Mouse (Mus musculus): ENCODE measurements around the gene Pkdrej. TPM values are rescaled to one million over a fixed set of nuclear protein-coding genes. Genes with fewer than 3 reads are reported as not detected.

Gene Pkdrej
- polyA plus RNA-seq, 1 experiment, result 0.05 TPM

DNA sequence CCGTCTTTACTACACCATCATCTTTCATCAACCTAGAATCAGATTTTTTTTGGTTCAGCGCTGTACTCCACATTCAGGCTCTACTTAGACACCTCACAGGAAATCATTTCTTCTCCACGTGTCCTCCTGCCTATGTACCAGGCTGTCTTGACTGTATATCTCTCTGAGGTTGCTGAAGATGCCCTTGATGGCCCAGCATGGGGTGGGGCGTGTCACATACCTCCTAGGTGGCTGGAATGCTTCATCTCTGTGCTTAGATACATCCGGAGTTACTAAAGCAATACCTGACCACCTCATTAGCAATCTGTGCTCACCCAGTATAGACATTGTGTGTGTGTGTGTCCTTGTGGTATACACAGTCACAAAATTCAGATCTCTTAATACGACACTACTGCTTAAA lies 26.0 kb downstream of the Pkdrej start:
- no peak for DNase-seq
- H3K4me1 ChIP-seq (ENCODE audit: control insufficient read depth, insufficient read depth, low read length), result no peaks in the 10 kb centered on the region
- H3K36me3 ChIP-seq (ENCODE audit: control insufficient read depth, insufficient read depth, low read length), result no peaks in the 10 kb centered on the region; the same call in 1 of the 2 replicates
- H3K27ac ChIP-seq (ENCODE audit: insufficient read depth, low read depth, low read length), result no peak overlapping the region
- TF ChIP-seq POLR2A (IDR thresholded peaks at IDR 0.05; ENCODE audit: low read depth, low read length) (no peak), CTCF (conservative IDR thresholded peaks at IDR 0.05; ENCODE audit: insufficient read depth, insufficient read length, low read depth, low read length) (no peak)
- 79% methylated on average over 6 of the region's 6 CpGs for WGBS
- no peak overlapping the region for H3K4me3 ChIP-seq (ENCODE audit: insufficient read depth, low read depth, low read length)
- no peaks in the 10 kb centered on the region for H3K27me3 ChIP-seq (replicated peaks; ENCODE audit: control insufficient read depth, insufficient read depth, low read length)

DNA sequence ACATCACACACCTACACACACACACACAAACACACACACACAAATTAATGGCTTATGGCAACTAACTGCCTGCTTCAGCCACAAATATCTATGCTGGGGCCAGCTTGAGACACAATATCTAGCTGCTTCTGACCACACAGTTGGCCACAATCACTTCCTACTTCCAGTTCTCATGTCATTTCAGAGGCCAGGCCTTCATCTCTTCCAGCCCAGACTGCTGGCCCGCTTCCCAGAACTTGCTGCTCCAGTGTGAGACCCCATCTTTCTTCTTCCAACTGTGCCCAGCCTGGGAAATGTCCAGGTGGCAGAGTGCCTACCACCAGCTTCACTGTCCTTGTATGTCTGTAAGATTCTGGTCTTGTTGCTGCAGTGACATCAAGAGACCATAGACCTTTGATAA lies 28.7 kb downstream of the Pkdrej start:
- H3K4me3 ChIP-seq (ENCODE audit: insufficient read depth, low read depth, low read length), result no peak overlapping the region
- no peak for TF ChIP-seq CTCF (conservative IDR thresholded peaks at IDR 0.05; ENCODE audit: insufficient read depth, insufficient read length, low read depth, low read length)
- TF ChIP-seq POLR2A (IDR thresholded peaks at IDR 0.05; ENCODE audit: low read depth, low read length), result no peak
- WGBS, result 83% methylated on average over 1 of the region's 1 CpGs
- H3K36me3 ChIP-seq (ENCODE audit: control insufficient read depth, insufficient read depth, low read length), result no peaks in the 10 kb centered on the region; the same call in 1 of the 2 replicates
- DNase-seq, result no peak
- H3K27me3 ChIP-seq (replicated peaks; ENCODE audit: control insufficient read depth, insufficient read depth, low read length), result no peaks in the 10 kb centered on the region
- no peaks in the 10 kb centered on the region for H3K4me1 ChIP-seq (ENCODE audit: control insufficient read depth, insufficient read depth, low read length)
- no peak overlapping the region for H3K27ac ChIP-seq (ENCODE audit: insufficient read depth, low read depth, low read length)

DNA sequence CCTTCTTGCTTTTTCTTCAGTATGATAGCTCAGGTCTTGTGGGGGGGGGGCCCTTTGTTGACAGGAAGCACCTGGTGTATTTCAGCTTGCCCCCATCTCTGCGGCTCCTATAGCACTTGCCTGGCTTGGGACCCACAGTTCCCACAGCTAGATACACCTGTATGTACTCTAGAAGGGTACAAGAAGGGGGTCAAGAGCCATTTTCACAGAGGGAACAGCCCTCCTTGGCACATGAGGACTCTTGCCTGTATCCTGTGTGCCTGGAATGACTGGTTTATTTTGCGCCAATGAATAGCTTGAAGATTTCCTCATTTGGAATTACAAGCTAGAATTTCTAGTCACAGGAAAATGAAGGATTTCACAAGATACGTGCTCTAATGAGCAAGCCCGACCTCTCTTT lies 30.1 kb downstream of the Pkdrej start:
- WGBS, result 89% methylated on average over 4 of the region's 4 CpGs
- DNase-seq, result no peak
- TF ChIP-seq CTCF (conservative IDR thresholded peaks at IDR 0.05; ENCODE audit: insufficient read depth, insufficient read length, low read depth, low read length), result no peak
- TF ChIP-seq POLR2A (IDR thresholded peaks at IDR 0.05; ENCODE audit: low read depth, low read length), result no peak
- H3K36me3 ChIP-seq (ENCODE audit: control insufficient read depth, insufficient read depth, low read length), result no peaks in the 10 kb centered on the region; the same call in 1 of the 2 replicates
- no peaks in the 10 kb centered on the region for H3K4me1 ChIP-seq (ENCODE audit: control insufficient read depth, insufficient read depth, low read length)
- no peak overlapping the region for H3K4me3 ChIP-seq (ENCODE audit: insufficient read depth, low read depth, low read length)
- H3K27me3 ChIP-seq (replicated peaks; ENCODE audit: control insufficient read depth, insufficient read depth, low read length), result no peaks in the 10 kb centered on the region
- no peak overlapping the region for H3K27ac ChIP-seq (ENCODE audit: insufficient read depth, low read depth, low read length)

DNA sequence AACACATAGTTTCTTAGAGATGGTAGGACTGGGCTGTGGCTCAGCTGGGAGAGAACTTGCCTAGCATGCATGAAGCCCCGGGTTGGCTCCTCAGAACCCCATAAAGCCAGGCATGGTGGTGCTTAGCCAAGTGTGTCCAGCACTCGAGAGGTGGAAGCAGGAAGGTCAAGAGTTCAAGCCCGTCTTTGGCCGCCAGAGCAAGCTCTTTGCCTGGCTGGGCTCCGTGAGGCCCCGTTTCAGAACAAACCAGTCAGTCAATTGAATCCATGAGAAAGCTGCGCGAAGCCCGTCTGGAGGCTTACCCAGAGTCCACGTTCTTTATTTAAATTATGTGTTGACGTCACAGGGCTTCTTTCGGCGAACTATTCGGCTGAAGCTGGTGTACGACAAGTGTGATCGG lies 32.9 kb downstream of the Pkdrej start:
- TF ChIP-seq CTCF (conservative IDR thresholded peaks at IDR 0.05; ENCODE audit: insufficient read depth, insufficient read length, low read depth, low read length), result no peak
- TF ChIP-seq POLR2A (IDR thresholded peaks at IDR 0.05; ENCODE audit: low read depth, low read length), result no peak
- Histone ChIP-seq H3K36me3 (ENCODE audit: control insufficient read depth, insufficient read depth, low read length) (no peaks in the 10 kb centered on the region; the same call in 1 of the 2 replicates), H3K4me1 (ENCODE audit: control insufficient read depth, insufficient read depth, low read length) (no peaks in the 10 kb centered on the region), H3K27ac (ENCODE audit: insufficient read depth, low read depth, low read length) (no peak overlapping the region), H3K27me3 (replicated peaks; ENCODE audit: control insufficient read depth, insufficient read depth, low read length) (no peaks in the 10 kb centered on the region), H3K4me3 (ENCODE audit: insufficient read depth, low read depth, low read length) (no peak overlapping the region)
- peak; percentile 71 for DNase-seq
- 48% methylated on average over 16 of the region's 16 CpGs for WGBS

DNA sequence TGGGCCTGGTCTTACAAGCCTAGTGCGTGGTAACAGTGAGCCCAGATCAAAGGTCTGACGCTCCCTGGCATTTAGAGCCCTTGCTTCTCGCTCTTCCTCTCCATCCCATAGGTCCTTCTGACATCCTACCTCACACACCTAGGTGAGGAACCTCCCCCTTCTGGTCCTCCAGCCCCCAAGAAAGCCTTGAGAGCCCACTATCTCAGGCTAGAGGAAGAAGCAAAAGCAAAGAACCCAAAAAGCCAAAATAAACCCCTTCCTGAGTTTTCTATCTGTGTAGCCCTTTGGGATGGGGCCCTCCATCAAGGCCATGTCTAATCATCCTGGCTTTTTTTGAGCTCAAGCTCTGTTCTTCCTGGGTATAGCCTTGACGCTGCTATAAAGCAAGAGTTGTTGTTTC lies 33.5 kb downstream of the Pkdrej start:
- no peaks in the 10 kb centered on the region; the same call in 1 of the 2 replicates for H3K36me3 ChIP-seq (ENCODE audit: control insufficient read depth, insufficient read depth, low read length)
- no peak for DNase-seq
- H3K27ac ChIP-seq (ENCODE audit: insufficient read depth, low read depth, low read length), result no peak overlapping the region
- no peaks in the 10 kb centered on the region for H3K4me1 ChIP-seq (ENCODE audit: control insufficient read depth, insufficient read depth, low read length)
- TF ChIP-seq POLR2A (IDR thresholded peaks at IDR 0.05; ENCODE audit: low read depth, low read length), result no peak
- no peak for TF ChIP-seq CTCF (conservative IDR thresholded peaks at IDR 0.05; ENCODE audit: insufficient read depth, insufficient read length, low read depth, low read length)
- no peak overlapping the region for H3K4me3 ChIP-seq (ENCODE audit: insufficient read depth, low read depth, low read length)
- no peaks in the 10 kb centered on the region for H3K27me3 ChIP-seq (replicated peaks; ENCODE audit: control insufficient read depth, insufficient read depth, low read length)
- 90% methylated on average over 4 of the region's 4 CpGs for WGBS

DNA sequence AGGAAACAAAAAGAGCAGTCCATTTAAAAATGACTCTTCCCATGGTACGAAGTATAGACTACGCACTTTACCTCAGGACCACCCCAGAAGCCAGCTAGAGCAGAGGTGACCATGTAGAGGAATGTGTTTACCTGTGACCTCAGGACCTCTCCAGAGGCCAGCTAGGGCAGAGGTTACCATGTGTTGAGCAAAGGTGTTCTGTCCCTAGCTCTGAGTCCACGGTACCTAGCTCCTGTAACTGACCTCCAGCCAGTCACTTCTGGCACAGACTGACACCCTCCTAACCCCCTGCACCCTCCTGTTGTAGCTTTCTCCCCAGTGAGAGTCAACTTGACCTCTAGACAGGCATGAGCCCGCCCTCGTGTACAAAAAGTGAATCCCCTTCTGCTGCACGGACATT lies 34.1 kb downstream of the Pkdrej start:
- Histone ChIP-seq H3K27ac (ENCODE audit: insufficient read depth, low read depth, low read length) (no peak overlapping the region), H3K4me1 (ENCODE audit: control insufficient read depth, insufficient read depth, low read length) (no peaks in the 10 kb centered on the region), H3K27me3 (replicated peaks; ENCODE audit: control insufficient read depth, insufficient read depth, low read length) (no peaks in the 10 kb centered on the region), H3K36me3 (ENCODE audit: control insufficient read depth, insufficient read depth, low read length) (no peaks in the 10 kb centered on the region; the same call in 1 of the 2 replicates), H3K4me3 (ENCODE audit: insufficient read depth, low read depth, low read length) (no peak overlapping the region)
- DNase-seq, result no peak
- TF ChIP-seq CTCF (conservative IDR thresholded peaks at IDR 0.05; ENCODE audit: insufficient read depth, insufficient read length, low read depth, low read length) (no peak), POLR2A (IDR thresholded peaks at IDR 0.05; ENCODE audit: low read depth, low read length) (no peak)
- WGBS, result 81% methylated on average over 6 of the region's 6 CpGs

DNA sequence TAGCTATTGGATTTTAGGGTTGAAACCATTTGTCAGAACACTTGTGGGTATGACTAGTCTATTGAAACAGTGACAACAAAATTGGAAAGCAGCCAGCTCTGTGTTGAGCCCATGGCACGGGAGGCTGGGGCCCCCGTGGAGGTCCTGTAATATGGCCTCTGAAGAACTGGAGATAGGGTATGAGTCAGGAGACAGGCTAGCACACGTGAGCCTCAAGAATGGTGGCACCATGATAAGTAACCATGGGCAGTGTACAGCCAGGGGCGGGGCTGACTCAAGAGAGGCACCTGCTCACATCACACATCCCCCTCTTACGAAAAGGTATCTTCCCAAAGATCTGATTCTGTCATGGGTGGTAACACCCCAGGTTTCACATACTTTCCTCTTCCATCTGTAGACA lies 34.8 kb downstream of the Pkdrej start:
- 71% methylated on average over 5 of the region's 5 CpGs for WGBS
- no peaks in the 10 kb centered on the region for H3K4me1 ChIP-seq (ENCODE audit: control insufficient read depth, insufficient read depth, low read length)
- H3K27ac ChIP-seq (ENCODE audit: insufficient read depth, low read depth, low read length), result no peak overlapping the region
- no peaks in the 10 kb centered on the region for H3K27me3 ChIP-seq (replicated peaks; ENCODE audit: control insufficient read depth, insufficient read depth, low read length)
- DNase-seq, result no peak
- TF ChIP-seq POLR2A (IDR thresholded peaks at IDR 0.05; ENCODE audit: low read depth, low read length) (no peak), CTCF (conservative IDR thresholded peaks at IDR 0.05; ENCODE audit: insufficient read depth, insufficient read length, low read depth, low read length) (no peak)
- H3K36me3 ChIP-seq (ENCODE audit: control insufficient read depth, insufficient read depth, low read length), result no peaks in the 10 kb centered on the region; the same call in 1 of the 2 replicates
- H3K4me3 ChIP-seq (ENCODE audit: insufficient read depth, low read depth, low read length), result no peak overlapping the region
